Mouse (Mus musculus): ENCODE measurements at regions not wholly inside any gene's neighbourhood (a gene's known extent, or its start where the extent isn't known, plus 50 kb on each side); places are given as distances from the start of the nearest gene placed in this dataset.

DNA sequence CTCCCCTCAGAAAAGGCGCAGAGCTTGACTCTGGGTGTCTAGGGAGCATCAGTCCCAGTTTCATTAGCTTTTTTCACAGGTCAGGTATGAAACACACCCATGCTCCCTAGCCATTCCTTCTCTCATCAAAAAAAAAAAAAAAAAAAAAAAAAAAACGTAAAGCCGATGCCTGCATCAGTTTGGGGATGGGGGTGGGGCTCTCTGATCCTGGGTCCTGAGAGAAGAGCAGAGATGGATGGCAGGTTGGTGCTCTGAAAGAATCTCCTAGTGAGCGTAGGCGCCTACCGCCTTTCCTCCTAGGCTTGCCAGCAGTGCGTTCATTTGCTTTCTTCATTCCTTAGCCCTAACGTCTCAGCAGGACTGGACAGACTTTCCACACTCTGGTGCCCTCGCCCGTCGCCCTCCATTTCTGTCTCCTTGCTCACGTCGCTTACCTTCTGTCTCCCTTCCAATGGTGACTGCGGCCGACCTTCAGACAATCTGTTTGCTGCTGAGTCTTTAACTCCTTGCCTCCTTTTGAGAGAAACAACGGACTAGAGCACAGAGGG lies 267.5 kb downstream of the Agtpbp1 start:
- no peak for DNase-seq (ENCODE audit: low read depth in 1 of 2, low spot score in 2 of 2)

DNA sequence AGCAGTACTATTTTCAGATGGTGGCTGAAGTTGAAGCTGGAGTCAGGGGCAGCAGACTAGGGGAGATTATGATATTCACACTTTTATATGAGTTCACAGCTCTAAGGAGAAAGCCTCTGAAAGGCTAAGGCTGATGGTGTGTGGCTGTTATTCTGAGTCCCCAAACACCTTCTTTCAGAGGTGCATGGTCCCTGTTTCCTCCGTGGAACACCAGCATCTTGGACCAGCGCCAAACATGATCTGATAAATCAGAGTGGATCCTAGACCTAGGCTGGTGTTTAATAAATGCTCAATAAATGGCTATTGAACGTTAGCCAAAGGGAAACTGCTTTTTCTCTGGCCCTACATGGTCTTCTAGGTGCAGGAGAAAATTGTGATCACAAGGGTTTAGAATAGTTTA lies 269.2 kb downstream of the Agtpbp1 start:
- no peak for DNase-seq (ENCODE audit: low read depth in 1 of 2, low spot score in 2 of 2)

- DNase-seq (ENCODE audit: low read depth in 1 of 2, low spot score in 2 of 2) = no peak
Observed at GRCm38 (mm10) chr13:59314419-59314818, 270.6 kb downstream of the Agtpbp1 start.

DNA sequence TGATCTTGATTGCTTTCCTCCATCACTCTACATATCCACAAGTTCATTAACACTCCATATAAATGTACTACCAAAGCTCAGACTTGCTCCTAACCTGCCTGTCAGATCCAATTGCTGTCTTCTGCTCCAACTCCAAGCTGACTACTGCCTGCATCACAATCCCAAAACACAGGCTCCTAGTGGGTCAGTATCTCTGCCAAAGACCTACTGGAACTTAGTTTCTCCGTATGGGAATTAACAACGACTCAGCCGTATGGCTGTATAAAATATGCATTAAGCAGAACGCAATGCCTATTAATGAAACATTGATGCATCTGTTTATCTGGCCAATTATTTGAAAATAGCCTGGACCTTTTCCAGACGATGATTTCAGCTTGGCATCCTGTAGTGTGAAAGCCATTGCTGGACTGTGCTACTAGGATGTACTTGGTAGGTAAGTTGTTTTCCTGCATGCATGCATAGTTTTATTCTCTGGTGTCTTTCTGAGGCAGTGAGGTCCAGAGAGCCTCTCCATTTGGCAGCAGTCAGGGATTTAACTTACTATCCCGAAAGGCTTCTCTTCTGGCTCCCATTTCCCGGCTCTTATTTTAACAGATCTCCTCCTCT lies 271.2 kb downstream of the Agtpbp1 start:
- DNase-seq (ENCODE audit: low read depth in 1 of 2, low spot score in 2 of 2) = no peak

DNA sequence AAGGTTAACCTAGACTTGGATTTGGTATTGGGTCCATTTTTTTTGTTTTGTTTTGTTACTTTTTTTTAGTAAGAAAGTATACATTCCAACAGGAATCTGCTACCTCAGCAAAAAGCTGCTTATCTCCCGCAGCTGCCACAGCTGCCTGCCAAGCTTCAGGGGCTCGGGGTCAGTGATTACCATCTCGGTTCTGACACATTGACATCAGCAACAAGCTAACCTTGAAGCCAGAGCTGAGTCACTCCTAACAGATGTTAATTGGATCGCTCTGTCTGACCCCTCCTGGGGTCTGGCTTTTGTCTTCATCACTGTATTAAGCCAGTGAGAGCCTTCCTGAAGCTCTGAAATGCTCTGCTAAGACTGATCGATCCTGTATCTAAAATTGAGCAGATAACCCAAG lies 292.1 kb downstream of the Agtpbp1 start:
- DNase-seq (ENCODE audit: low read depth in 1 of 2, low spot score in 2 of 2) = no peak

DNA sequence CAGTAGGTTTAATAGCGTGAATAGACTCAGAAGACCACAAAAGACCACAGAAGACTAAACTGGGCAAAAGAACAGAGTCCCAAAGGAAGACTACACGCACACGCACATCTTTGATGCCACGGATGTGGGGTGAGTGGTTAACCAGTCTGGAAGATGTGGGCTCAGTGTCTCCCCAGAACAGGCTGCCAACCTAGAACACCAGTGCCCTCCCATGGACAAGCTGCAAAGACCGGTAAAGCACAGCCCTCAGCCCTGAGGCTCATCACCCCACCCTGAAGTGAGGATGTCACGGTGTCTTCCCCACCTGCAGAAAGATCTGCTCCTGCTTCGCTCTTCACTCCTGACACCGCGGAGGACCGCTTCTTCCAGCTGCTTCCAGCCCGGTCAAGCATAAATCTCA lies 295.9 kb downstream of the Agtpbp1 start:
- DNase-seq (ENCODE audit: low read depth in 1 of 2, low spot score in 2 of 2) = no peak

DNA sequence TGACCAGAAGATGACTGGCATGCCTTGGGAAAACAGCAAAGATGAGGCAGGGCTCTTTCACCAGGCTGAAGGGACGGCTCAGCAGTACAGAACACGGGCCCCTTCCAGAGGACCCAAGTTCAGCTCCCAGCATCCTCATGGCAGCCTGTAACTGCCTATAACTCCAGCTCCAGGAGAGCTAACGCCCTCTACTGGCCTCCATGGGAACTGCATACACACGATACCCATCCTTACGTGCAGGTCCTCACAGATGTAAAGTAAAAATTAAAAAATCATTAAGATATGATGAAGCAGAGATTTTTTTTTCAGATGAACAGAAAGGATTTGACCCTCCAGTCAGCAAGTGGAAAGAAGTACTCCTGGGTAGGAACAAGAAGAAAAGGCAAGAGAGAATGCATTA lies 303.8 kb downstream of the Agtpbp1 start:
- DNase-seq (ENCODE audit: low read depth in 1 of 2, low spot score in 2 of 2) = no peak

GRCm38 (mm10) chr13:59279136-59279535 lies 305.9 kb downstream of the Agtpbp1 start:
- DNase-seq (ENCODE audit: low read depth in 1 of 2, low spot score in 2 of 2) = no peak

- no peak for DNase-seq (ENCODE audit: low read depth in 1 of 2, low spot score in 2 of 2)
Observed at GRCm38 (mm10) chr13:59271661-59272060, 313.4 kb downstream of the Agtpbp1 start.

DNA sequence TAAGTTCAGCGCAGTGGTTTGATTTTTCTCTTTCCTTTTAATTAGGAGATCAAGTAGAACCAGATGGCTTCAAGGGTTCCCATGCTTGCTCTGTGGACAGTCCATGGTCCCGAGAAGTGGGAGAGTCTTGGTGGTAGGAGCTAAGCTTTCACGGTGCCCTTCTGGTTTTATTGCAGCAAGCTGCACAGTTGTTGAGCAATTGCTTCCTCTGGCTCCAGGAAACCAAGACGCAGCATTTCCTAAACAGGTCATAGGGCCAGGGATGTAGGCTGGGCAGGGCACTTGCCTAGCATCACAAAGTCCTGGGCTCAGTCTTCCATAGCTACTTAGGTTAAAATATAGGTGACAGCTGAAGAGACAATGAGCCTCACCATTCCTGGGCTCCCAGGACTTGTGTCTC lies 318.2 kb downstream of the Agtpbp1 start:
- no peak for DNase-seq (ENCODE audit: low read depth in 1 of 2, low spot score in 2 of 2)

DNA sequence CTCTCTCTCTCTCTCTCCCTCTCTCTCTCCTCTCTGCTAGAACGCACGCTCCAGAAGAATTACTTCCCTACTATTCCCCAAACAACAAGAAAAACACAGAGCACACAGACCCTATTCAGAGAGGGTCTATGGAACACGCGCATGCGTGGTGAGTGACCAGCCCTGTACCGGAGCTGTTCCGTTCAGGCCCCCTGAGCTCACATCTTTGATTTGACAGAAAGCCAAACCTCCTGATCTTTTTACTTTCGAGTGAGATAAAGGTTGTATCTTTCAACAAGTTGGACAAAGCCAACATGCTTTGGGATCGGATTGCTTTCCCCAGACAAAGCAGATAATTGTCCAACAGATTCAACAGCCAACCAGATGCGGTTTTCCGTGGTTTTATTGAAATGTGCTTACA lies 320.9 kb downstream of the Agtpbp1 start:
- no peak for DNase-seq (ENCODE audit: low read depth in 1 of 2, low spot score in 2 of 2)

- DNase-seq (ENCODE audit: low read depth in 1 of 2, low spot score in 2 of 2) = no peak
Observed at GRCm38 (mm10) chr13:59261924-59262323, 323.1 kb downstream of the Agtpbp1 start.

DNA sequence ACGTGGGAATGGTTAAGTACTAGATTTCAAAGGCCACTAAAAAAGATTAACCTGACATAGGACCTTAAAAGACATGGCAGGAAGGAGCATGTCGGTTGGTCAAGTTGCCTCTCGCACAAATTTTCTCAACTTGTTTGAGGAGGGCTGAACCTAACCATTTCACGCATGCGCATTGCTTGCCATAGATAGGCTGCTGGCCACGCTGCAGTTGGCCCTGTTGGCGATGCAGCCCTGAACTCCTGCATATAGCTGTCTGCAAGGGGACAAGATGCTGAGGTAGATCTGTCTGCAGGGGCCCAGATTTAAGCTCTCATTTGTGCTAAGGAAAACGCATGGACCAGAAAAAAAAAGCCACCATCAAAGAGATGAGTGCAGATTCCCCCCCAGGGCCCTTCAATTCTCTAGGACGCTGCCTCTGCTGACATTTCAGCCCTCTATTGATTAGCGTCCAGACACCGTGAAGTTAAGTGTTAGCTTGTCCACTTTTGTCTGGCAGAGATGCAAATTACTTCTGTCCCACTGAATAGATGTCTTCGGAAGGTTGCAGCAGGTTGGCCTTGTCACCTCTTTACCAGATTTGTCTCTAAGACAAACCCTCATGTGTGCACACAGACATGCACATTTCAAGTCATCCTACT lies 329.1 kb downstream of the Agtpbp1 start:
- no peak for DNase-seq (ENCODE audit: low read depth in 1 of 2, low spot score in 2 of 2)

DNA sequence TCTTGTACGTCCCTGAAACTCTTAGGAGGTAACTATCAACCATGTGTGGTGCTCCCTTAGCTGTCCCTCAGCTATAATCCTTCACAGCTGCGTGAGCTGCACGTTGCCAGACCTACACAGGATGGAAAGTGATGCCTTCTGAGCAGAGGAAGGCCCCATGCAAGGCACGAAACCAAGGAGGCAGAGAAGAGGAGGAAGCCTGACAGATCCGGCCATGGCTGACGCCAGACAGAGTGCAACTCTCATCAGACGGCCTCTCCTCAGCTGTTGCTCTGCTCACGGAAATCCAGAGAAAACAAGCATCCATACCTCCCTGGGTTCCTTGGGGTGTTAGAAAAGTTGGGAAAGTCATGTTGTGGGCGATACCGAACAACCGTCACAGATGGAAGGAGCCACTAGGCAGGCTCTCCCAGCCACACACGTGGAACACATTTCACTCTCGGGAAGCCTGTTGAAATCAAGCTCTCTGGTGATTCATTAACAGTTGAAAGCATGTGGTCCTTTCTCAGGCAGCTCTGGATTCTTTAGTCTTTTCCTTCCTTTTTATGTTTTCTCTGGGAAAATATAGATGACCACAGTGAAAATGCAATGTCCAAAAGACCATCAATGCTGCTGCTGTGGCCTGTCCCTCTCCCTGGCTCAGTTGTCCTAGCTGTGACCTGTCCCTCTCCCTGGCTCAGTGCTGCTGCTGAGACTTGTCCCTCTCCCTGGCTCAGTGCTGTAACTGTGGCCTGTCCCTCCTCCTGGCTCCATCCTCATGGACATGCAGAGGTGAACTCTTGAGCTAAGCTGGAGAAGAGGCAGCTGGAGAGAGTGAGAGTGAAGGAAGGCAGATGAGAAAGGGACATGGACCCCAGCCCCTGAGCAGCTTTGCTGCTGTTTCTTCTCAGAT lies 331.1 kb downstream of the Agtpbp1 start:
- DNase-seq (ENCODE audit: low read depth in 1 of 2, low spot score in 2 of 2) = no peak

GRCm38 (mm10) chr13:59251252-59252006 lies 333.6 kb downstream of the Agtpbp1 start:
- DNase-seq (ENCODE audit: low read depth in 1 of 2, low spot score in 2 of 2) = no peak

DNA sequence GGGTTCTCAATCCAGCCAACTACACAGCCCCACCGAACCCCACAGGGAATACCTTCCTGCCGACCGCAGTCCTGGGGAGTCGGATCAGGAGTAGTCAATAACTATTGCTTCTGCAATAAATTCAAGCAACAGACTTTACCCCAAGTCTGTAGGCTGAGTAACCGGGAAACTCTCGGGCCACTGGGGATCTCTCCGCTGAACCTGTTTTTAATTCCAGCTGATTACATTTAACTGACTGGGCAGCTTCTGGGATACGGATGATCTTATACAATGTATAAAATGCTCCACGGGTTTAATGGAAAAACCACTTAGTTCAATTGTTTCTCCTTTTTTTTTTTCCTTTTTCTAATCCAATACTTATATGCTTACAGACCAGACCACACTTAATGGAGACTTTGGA lies 336.6 kb downstream of the Agtpbp1 start:
- DNase-seq (ENCODE audit: low read depth in 1 of 2, low spot score in 2 of 2) = no peak

DNA sequence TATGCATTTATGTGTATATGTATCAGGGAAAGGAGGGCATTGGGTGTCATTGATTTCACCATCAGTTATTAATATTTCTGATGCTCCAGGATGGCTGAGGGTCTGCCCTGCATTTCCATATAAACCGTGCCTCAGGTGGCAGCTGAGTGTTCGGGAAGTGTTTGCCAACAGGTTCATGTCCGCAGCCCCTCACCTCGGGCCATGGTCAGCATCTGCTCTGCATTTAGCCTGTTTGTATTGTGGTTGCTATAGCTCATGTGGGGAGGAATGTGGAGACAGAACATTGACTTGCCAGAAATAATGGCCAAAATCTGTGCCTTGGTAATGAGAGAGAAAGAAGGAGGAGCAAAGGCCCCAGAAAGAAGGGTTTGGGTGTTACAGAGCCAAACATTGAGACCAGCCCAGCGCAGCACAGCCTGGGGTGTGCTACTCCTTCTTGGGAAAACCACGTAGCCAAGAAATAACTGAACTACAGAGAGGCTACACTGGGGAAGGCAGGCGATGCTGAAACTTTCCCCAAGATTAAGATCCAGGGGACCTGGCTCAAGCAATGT lies 338.0 kb downstream of the Agtpbp1 start:
- DNase-seq (ENCODE audit: low read depth in 1 of 2, low spot score in 2 of 2) = no peak

DNA sequence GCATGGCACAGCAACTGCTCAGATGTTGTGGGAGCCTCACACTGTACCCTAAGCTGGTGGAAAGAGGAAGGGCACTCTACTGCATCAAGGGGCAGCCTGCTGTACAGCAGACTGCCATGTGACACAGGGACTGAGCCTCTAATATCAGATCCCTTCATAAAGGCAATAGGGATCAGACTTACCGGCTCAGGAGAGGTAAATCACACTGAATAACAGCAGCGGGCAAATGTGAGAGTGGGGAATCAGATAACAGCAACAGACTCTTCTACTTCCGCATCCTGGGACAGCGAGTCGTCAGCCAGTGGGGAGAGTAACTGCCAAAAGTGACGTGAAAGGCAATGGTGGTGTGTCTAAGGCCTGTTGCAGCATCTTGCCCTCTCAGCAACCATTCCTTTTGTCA lies 339.0 kb downstream of the Agtpbp1 start:
- DNase-seq (ENCODE audit: low read depth in 1 of 2, low spot score in 2 of 2) = no peak

DNA sequence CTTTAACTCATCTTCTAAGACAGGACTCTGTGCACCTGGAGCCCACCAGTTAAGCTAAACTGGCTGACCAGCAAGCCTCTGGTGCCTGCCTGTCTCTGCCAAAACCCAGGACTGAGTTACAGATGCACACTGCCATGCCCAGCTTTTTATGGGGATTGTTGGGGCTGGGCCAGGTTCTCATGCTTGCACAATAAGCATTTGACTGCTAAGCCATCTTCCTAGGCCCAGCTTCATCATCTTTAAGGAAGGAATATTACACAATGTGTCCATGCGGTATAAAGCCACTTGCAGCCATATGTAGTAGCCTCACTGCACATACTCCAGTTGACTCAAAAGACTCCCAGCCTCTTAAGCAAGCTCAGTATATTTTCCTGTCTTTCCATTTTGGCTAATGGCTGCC lies 340.4 kb downstream of the Agtpbp1 start:
- DNase-seq (ENCODE audit: low read depth in 1 of 2, low spot score in 2 of 2) = no peak

DNA sequence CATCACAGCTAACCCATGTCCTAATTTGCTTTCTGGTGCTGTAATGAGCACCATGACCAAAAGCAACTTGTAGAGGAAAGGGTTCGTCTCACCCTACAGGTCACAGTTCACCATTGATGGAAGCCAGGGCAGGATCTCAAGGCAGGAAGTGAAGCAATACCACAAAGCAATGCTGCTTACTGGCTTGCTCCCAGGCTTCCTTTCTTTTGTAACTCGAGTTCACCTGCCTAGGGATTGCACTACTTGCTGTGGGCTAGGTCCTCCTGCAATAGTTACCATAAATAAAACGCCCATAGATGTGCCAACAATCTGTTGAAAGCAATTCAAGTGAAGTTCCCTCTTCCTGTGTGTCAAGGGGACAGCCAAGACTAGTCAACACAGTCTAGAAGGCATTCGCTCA lies 342.4 kb downstream of the Agtpbp1 start:
- DNase-seq (ENCODE audit: low read depth in 1 of 2, low spot score in 2 of 2) = no peak

- no peak for DNase-seq (ENCODE audit: low read depth in 1 of 2, low spot score in 2 of 2)
Observed at GRCm38 (mm10) chr13:59238696-59239095, 346.3 kb downstream of the Agtpbp1 start.

All from monocyte, adult 2 months (primary cell).